Mouse (Mus musculus) lung, postnatal 4 days (tissue): ENCODE data around the gene Siae.
A peak's percentile ranks its signal among the peaks of the same experiment; 100 is the strongest.

Source experiments
- DNase-seq, 2 experiments: peaks; one replicate each; pipeline ENCODE4 v3.0.0; 2021

Siae gene

GRCm38 (mm10) chr9:37572204-37572876, 16.8 kb downstream of the Siae start:
- DNase-seq: no peak

- no peak for DNase-seq
Observed at GRCm38 (mm10) chr9:37576436-37576930, 21.0 kb downstream of the Siae start.

- no peak for DNase-seq
Observed at GRCm38 (mm10) chr9:37583594-37583993, 28.1 kb downstream of the Siae start.

- DNase-seq: no peak
Observed at GRCm38 (mm10) chr9:37586718-37587117, 31.2 kb downstream of the Siae start.

- no peak for DNase-seq
Observed at GRCm38 (mm10) chr9:37590381-37590780, 34.9 kb downstream of the Siae start.

GRCm38 (mm10) chr9:37592025-37592424, 36.5 kb downstream of the Siae start:
- DNase-seq: no peak

- DNase-seq: no peak
Observed at GRCm38 (mm10) chr9:37592633-37593032, 37.1 kb downstream of the Siae start.

- no peak for DNase-seq
Observed at GRCm38 (mm10) chr9:37593690-37594089, 38.2 kb downstream of the Siae start.

- no peak for DNase-seq
Observed at GRCm38 (mm10) chr9:37595570-37595969, 40.1 kb downstream of the Siae start.

- DNase-seq: no peak
Observed at GRCm38 (mm10) chr9:37598637-37599036, 43.1 kb downstream of the Siae start.

- DNase-seq: no peak
Observed at GRCm38 (mm10) chr9:37600538-37601205, 45.2 kb downstream of the Siae start.

- no peak for DNase-seq
Observed at GRCm38 (mm10) chr9:37605089-37605488, 49.6 kb downstream of the Siae start.

- DNase-seq: no peak
Observed at GRCm38 (mm10) chr9:37609558-37609957, 54.1 kb downstream of the Siae start.

GRCm38 (mm10) chr9:37613182-37613910, 57.8 kb downstream of the Siae start, which contains the start of gene Spa17:
Gene Spa17, minus strand, starts transcription at chr9:37613722.
- DNase-seq: peak; percentile 92 to 93

GRCm38 (mm10) chr9:37613911-37614280, 58.4 kb downstream of the Siae start:
- no peak for DNase-seq

GRCm38 (mm10) chr9:37614316-37614715, 58.8 kb downstream of the Siae start:
- DNase-seq: no peak

- no peak for DNase-seq
Observed at GRCm38 (mm10) chr9:37615220-37615619, 59.7 kb downstream of the Siae start.

GRCm38 (mm10) chr9:37616770-37617169, 61.3 kb downstream of the Siae start:
- peak in 1 of 2 experiments; percentile 35 for DNase-seq

GRCm38 (mm10) chr9:37621290-37621689, 65.8 kb downstream of the Siae start:
- DNase-seq: no peak

- no peak for DNase-seq
Observed at GRCm38 (mm10) chr9:37623981-37624380, 68.5 kb downstream of the Siae start.

- DNase-seq: no peak
Observed at GRCm38 (mm10) chr9:37624502-37624901, 69.0 kb downstream of the Siae start.

GRCm38 (mm10) chr9:37625129-37625528, 69.6 kb downstream of the Siae start:
- DNase-seq: no peak

GRCm38 (mm10) chr9:37625641-37626040, 70.1 kb downstream of the Siae start:
- DNase-seq: peak in 1 of 2 experiments; percentile 23

GRCm38 (mm10) chr9:37626103-37626567, 70.6 kb downstream of the Siae start:
- DNase-seq: peak; percentile 9 to 28
